Mouse (Mus musculus): ENCODE measurements at regions not wholly inside any gene's neighbourhood (a gene's known extent, or its start where the extent isn't known, plus 50 kb on each side); places are given as distances from the start of the nearest gene placed in this dataset.
A peak's percentile ranks its signal among the peaks of the same experiment; 100 is the strongest.

DNA sequence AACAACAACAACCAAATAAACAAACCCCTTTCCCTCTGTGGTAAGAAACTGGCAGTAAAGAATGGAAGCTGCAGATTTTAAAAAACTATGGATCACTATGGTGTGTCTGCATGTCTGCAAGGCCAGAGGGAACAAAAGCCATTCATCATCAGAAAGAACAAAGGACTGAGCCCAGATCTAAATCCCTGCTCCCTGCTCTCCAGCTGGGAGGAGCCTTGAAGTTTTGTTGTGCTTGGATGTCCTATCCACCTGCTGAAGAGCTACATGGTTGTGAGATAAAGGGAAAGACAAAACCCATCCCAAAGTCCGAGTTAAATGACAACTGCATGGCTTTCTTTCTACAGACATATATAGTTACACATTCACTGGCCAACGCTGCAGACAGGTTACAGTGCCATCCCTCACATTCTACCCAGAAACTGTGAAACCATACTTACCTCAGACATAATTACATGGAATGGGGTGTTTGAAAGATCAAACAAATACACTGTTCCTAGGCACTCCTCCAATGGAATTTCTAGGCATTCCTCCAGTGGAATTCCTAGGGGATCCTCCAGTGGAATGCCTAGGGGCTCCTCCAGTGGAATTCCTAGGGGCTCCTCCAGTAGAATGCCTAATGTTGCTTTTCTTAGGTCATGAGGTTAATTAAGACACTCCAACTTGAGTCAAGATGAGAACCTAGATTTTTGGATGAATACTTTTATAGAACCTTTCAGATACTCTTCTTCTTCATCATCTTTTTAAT, 2054.2 kb downstream of the A830018L16Rik start:
- H3K9me3 ChIP-seq = no peaks in the 10 kb centered on the region
- H3K9ac ChIP-seq = no peak overlapping the region
- no peak overlapping the region for H3K4me2 ChIP-seq
- ATAC-seq (ENCODE audit: insufficient number of reproducible peaks, insufficient read depth, low FRiP score, low TSS enrichment, low read depth) = no peak
- no peak overlapping the region for H3K4me3 ChIP-seq
- no peaks in the 10 kb centered on the region for H3K27me3 ChIP-seq
- 38% methylated on average over 2 of the region's 2 CpGs for WGBS
- H3K4me1 ChIP-seq = no peaks in the 10 kb centered on the region
- no peak overlapping the region for H3K27ac ChIP-seq
- no peaks in the 10 kb centered on the region for H3K36me3 ChIP-seq

DNA sequence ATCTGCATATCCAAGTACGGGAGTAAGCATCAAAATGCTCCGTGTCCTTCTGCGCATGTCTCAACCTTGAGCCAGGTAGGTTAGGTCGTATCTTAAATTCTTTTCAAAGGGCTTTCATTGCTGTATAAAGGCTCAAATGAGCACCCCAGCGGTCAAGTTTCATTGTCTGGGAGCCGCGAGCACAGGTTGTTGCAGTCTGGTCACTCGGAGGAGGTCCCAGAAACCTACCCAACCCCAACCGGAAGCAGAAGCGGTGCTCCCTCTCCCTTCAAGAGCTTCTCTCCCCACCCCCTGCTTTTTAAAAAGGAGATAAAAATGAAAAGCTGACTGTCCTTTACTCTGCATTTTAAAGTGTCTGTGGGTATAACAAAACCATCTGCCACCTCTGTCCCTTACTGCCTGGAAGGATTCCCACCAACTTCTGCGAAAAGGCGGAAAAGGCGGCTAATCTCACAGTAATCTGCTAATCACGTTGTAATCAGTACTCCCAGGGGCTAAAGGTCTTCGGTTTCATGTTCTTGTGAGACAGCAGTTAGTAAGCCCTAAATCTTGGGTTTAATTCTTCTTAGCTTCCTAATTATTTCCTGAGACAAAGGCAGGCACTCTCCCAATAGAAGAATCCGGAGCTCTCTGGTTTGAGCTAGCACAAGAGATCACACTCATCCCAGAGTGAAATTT, 2081.0 kb downstream of the A830018L16Rik start:
- ATAC-seq (ENCODE audit: insufficient number of reproducible peaks, insufficient read depth, low FRiP score, low TSS enrichment, low read depth) = no peak
- Histone ChIP-seq H3K4me1 (peaks cover 11% of the 10 kb centered on the region), H3K9ac (peak overlapping the region; percentile 54), H3K27me3 (peaks cover 6% of the 10 kb centered on the region; the same call in 1 of the 2 replicates), H3K4me2 (peak overlapping the region; percentile 57), H3K4me3 (peak overlapping the region; percentile 38), H3K27ac (no peak overlapping the region), H3K36me3 (no peaks in the 10 kb centered on the region), H3K9me3 (no peaks in the 10 kb centered on the region)
- WGBS = 19% methylated on average over 16 of the region's 16 CpGs

DNA sequence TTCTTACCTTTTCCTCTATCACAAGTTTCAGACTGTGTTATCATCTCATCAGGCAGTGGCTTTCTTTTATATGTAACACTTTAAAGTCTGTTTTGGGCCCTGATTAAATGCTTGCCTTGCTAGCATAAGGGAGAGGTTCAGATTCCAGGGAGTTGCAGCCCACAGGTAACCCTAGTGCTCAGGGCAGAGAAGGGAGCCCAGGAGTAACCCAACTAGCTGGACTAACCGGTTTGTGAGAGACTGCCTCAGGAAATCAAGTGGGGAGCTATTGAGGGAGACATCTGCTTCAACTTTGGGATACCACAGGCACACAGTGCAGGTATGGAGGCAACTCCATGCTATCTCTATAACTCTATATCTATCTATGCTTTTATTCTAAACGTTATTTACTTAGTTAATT, 2082.5 kb downstream of the A830018L16Rik start:
- peaks cover 6% of the 10 kb centered on the region; the same call in 1 of the 2 replicates for H3K27me3 ChIP-seq
- no peaks in the 10 kb centered on the region for H3K36me3 ChIP-seq
- 16% methylated on average over 2 of the region's 2 CpGs for WGBS
- no peak overlapping the region for H3K9ac ChIP-seq
- ATAC-seq (ENCODE audit: insufficient number of reproducible peaks, insufficient read depth, low FRiP score, low TSS enrichment, low read depth) = no peak
- peaks cover 11% of the 10 kb centered on the region for H3K4me1 ChIP-seq
- H3K27ac ChIP-seq = no peak overlapping the region
- no peak overlapping the region for H3K4me2 ChIP-seq
- no peaks in the 10 kb centered on the region for H3K9me3 ChIP-seq
- no peak overlapping the region for H3K4me3 ChIP-seq

DNA sequence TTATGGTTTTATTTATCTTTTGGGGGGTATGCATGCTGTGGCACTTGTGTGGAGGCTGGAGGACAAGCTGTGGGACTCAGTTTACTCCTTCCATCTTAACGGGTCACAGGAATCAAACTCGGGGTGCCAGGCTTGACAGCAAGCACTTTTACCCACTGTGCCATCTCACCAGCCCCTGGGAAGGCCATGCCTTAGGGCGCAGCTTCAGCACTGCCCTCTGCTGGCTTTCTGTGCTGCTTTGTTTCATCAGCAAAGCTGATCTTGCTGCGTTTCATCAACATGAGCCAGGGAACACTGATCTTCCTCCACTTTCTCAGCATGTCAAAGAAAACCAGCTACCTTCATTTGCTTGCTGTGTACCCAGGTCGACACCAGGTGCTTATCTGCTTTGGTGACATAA, 2086.6 kb downstream of the A830018L16Rik start:
- Histone ChIP-seq H3K4me3 (no peak overlapping the region), H3K9ac (no peak overlapping the region), H3K9me3 (no peaks in the 10 kb centered on the region), H3K36me3 (no peaks in the 10 kb centered on the region), H3K4me1 (peaks cover 2% of the 10 kb centered on the region; the same call in 1 of the 2 replicates), H3K27ac (no peak overlapping the region), H3K27me3 (peaks cover 5% of the 10 kb centered on the region; the same call in 1 of the 2 replicates), H3K4me2 (no peak overlapping the region)
- 27% methylated on average over 5 of the region's 5 CpGs for WGBS
- ATAC-seq (ENCODE audit: insufficient number of reproducible peaks, insufficient read depth, low FRiP score, low TSS enrichment, low read depth) = no peak

DNA sequence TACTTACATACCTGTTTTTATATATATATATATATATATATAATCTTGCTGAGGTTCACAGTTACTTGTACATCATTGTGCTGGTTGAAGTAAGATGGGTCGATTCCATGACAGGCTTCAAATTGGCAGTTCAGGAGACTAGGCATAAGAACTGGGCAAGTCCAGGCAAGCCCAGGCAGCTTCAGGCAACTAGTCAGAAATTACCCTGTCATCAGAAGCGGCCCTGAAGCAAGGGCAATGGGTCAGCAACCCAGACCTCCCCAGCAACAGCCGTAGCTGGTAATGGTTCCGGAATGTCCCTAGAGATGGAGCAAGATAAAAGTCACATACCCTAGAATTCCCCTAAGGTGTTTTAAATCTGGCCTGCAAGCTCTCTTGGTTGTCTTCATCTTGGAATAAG, 2088.0 kb downstream of the A830018L16Rik start:
- WGBS = 43% methylated on average over 4 of the region's 4 CpGs

DNA sequence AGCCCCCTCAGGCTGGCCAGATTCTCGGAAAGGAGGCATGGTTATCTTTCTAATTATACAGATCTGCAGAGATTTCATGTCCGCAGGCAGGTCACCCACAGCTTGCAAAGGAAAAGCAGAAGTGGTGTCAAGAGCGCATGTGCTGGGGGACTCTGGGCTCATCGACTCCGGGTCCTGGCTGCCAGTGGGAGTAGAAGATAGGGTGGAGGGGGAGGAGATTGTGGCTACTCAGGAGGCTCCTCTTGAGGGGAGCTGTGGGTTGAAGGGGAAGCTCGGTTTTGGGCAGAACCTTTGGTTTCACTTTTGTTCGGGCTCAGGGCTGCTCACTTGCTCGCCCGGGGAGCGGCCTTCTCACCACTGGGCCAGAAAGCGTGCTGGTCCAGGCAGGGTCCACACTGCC, 2099.9 kb downstream of the A830018L16Rik start:
- Histone ChIP-seq H3K4me1 (no peaks in the 10 kb centered on the region), H3K27me3 (no peaks in the 10 kb centered on the region)
- 91% methylated on average over 11 of the region's 11 CpGs for WGBS

More for the DNA sequence above, 2088.0 kb downstream of the A830018L16Rik start:
- no peaks in the 10 kb centered on the region; the same call in 1 of the 2 replicates for H3K27me3 ChIP-seq
- H3K4me3 ChIP-seq = no peak overlapping the region
- no peak overlapping the region for H3K27ac ChIP-seq
- ATAC-seq (ENCODE audit: insufficient number of reproducible peaks, insufficient read depth, low FRiP score, low TSS enrichment, low read depth) = no peak
- no peak overlapping the region for H3K4me2 ChIP-seq
- no peaks in the 10 kb centered on the region for H3K4me1 ChIP-seq
- no peaks in the 10 kb centered on the region for H3K36me3 ChIP-seq
- H3K9me3 ChIP-seq = no peaks in the 10 kb centered on the region
- H3K9ac ChIP-seq = no peak overlapping the region

More for the DNA sequence above, 2099.9 kb downstream of the A830018L16Rik start:
- Histone ChIP-seq H3K9me3 (peaks cover 8% of the 10 kb centered on the region; the same call in 1 of the 2 replicates), H3K4me2 (no peak overlapping the region), H3K27ac (no peak overlapping the region), H3K36me3 (no peaks in the 10 kb centered on the region), H3K4me3 (no peak overlapping the region), H3K9ac (no peak overlapping the region)
- no peak for ATAC-seq (ENCODE audit: insufficient number of reproducible peaks, insufficient read depth, low FRiP score, low TSS enrichment, low read depth)
